Mouse (Mus musculus): ENCODE measurements around the gene H2-M1. TPM values are rescaled to one million over a fixed set of nuclear protein-coding genes. Genes with fewer than 3 reads are reported as not detected.

H2-M1 gene
- polyA plus RNA-seq (2014; fragmentation: Nextera tagmentation; extraction: Ambion mirVana), result not detected in 2 replicates

- Histone ChIP-seq H3K4me3 (ENCODE audit: low read depth, low read length) (no peak within 1 kb of the TSS), H3K9ac (ENCODE audit: low read depth, low read length) (no peak within 1 kb of the TSS), H3K4me2 (no peak within 1 kb of the TSS), H3K27ac (ENCODE audit: low read depth, low read length) (no peak within 1 kb of the TSS), H3K36me3 (ENCODE audit: control insufficient read depth, insufficient read depth, low read length) (no peaks in the 10 kb centered on the region), H3K4me1 (replicated peaks; ENCODE audit: control insufficient read depth, insufficient read depth, low read length) (no peaks in the 10 kb centered on the region), H3K27me3 (replicated peaks; ENCODE audit: control insufficient read depth, insufficient read depth, low read length) (no peaks in the 10 kb centered on the region), H3K9me3 (ENCODE audit: control insufficient read depth, low read length) (no peaks in the 10 kb centered on the region)
- no peak for ATAC-seq (replicated peaks; ENCODE audit: low FRiP score)
- 65% methylated on average over 3 of the region's 3 CpGs for WGBS
- no peak for DNase-seq (ENCODE audit: low spot score)
Observed at GRCm38 (mm10) chr17:36672119-36672518, at the start of gene H2-M1. TSS of gene H2-M1 (minus strand) at chr17:36672219.

- Histone ChIP-seq H3K4me2 (no peak overlapping the region), H3K27ac (ENCODE audit: low read depth, low read length) (no peak overlapping the region), H3K4me1 (replicated peaks; ENCODE audit: control insufficient read depth, insufficient read depth, low read length) (no peaks in the 10 kb centered on the region), H3K4me3 (ENCODE audit: low read depth, low read length) (no peak overlapping the region), H3K9me3 (ENCODE audit: control insufficient read depth, low read length) (no peaks in the 10 kb centered on the region), H3K9ac (ENCODE audit: low read depth, low read length) (no peak overlapping the region), H3K36me3 (ENCODE audit: control insufficient read depth, insufficient read depth, low read length) (no peaks in the 10 kb centered on the region), H3K27me3 (replicated peaks; ENCODE audit: control insufficient read depth, insufficient read depth, low read length) (no peaks in the 10 kb centered on the region)
- WGBS, result 56% methylated on average over 2 of the region's 2 CpGs
- no peak for ATAC-seq (replicated peaks; ENCODE audit: low FRiP score)
- no peak for DNase-seq (ENCODE audit: low spot score)
Observed at GRCm38 (mm10) chr17:36697693-36698092, 25.7 kb upstream of the H2-M1 start.

GRCm38 (mm10) chr17:36642566-36642965, 29.5 kb downstream of the H2-M1 start, which contains the start of gene H2-M9:
TSS of gene H2-M9 (minus strand) at chr17:36642666.
- Histone ChIP-seq H3K4me2 (no peak within 1 kb of the TSS), H3K4me3 (ENCODE audit: low read depth, low read length) (no peak within 1 kb of the TSS), H3K27me3 (replicated peaks; ENCODE audit: control insufficient read depth, insufficient read depth, low read length) (no peaks in the 10 kb centered on the region), H3K27ac (ENCODE audit: low read depth, low read length) (no peak within 1 kb of the TSS), H3K9ac (ENCODE audit: low read depth, low read length) (no peak within 1 kb of the TSS), H3K4me1 (replicated peaks; ENCODE audit: control insufficient read depth, insufficient read depth, low read length) (no peaks in the 10 kb centered on the region), H3K9me3 (ENCODE audit: control insufficient read depth, low read length) (no peaks in the 10 kb centered on the region), H3K36me3 (ENCODE audit: control insufficient read depth, insufficient read depth, low read length) (no peaks in the 10 kb centered on the region)
- no peak for ATAC-seq (replicated peaks; ENCODE audit: low FRiP score)
- no peak for DNase-seq (ENCODE audit: low spot score)
- WGBS, result 79% methylated on average over 3 of the region's 3 CpGs

Other genes with a start within 250 kb of the H2-M1 start
- not detected in 2 replicates for gene H2-M10.4, start 209.9 kb downstream of the H2-M1 start, polyA plus RNA-seq (2014; fragmentation: Nextera tagmentation; extraction: Ambion mirVana)
- not detected in 2 replicates for gene H2-M11, start 125.1 kb downstream of the H2-M1 start, polyA plus RNA-seq (2014; fragmentation: Nextera tagmentation; extraction: Ambion mirVana)
- not detected in 2 replicates for gene H2-M9, start 29.6 kb downstream of the H2-M1 start, polyA plus RNA-seq (2014; fragmentation: Nextera tagmentation; extraction: Ambion mirVana)
- not detected in 2 replicates for gene H2-M10.5, start 100.7 kb upstream of the H2-M1 start, polyA plus RNA-seq (2014; fragmentation: Nextera tagmentation; extraction: Ambion mirVana)
- gene H2-M10.6, start 140.0 kb upstream of the H2-M1 start, polyA plus RNA-seq (2014; fragmentation: Nextera tagmentation; extraction: Ambion mirVana), result not detected in 2 replicates
- gene Trim26, start 164.9 kb upstream of the H2-M1 start, polyA plus RNA-seq (2014; fragmentation: Nextera tagmentation; extraction: Ambion mirVana), result 16.6 and 20.7 TPM in 2 replicates
- gene Trim15, start 195.0 kb upstream of the H2-M1 start, polyA plus RNA-seq (2014; fragmentation: Nextera tagmentation; extraction: Ambion mirVana), result 0.18 and 0.29 TPM in 2 replicates
- gene Trim10, start 197.4 kb upstream of the H2-M1 start, polyA plus RNA-seq (2014; fragmentation: Nextera tagmentation; extraction: Ambion mirVana), result 70.1 and 81.4 TPM in 2 replicates
- not detected in 2 replicates for gene Trim40, start 217.9 kb upstream of the H2-M1 start, polyA plus RNA-seq (2014; fragmentation: Nextera tagmentation; extraction: Ambion mirVana)
- not detected in 2 replicates for gene Trim31, start 225.9 kb upstream of the H2-M1 start, polyA plus RNA-seq (2014; fragmentation: Nextera tagmentation; extraction: Ambion mirVana)

Measured in liver, embryonic 11.5 days (tissue).